Mouse (Mus musculus): ENCODE data around the gene 2900026A02Rik. TPM values are rescaled to one million over a fixed set of nuclear protein-coding genes. Genes with fewer than 3 reads are reported as not detected.

2900026A02Rik gene
- polyA plus RNA-seq, 1 experiment from 2014 or later = 4.3 TPM

- no peaks in the 10 kb centered on the region for H3K36me3 ChIP-seq (ENCODE audit: poor library complexity, severe bottlenecking)
- H3K27ac ChIP-seq = no peak overlapping the region
- no peaks in the 10 kb centered on the region for H3K27me3 ChIP-seq
- H3K9me3 ChIP-seq (replicated peaks) = no peaks in the 10 kb centered on the region
- H3K4me2 ChIP-seq = no peak overlapping the region
- peaks cover 50% of the 10 kb centered on the region for H3K4me1 ChIP-seq
- 79% methylated on average over 5 of the region's 5 CpGs for WGBS
- no peak overlapping the region for H3K9ac ChIP-seq
- no peak overlapping the region for H3K4me3 ChIP-seq
- no peak for ATAC-seq
These were observed 66.6 kb downstream of the 2900026A02Rik start for GRCm38 (mm10) chr5:113154441-113154840.

- Histone ChIP-seq H3K27me3 (no peaks in the 10 kb centered on the region), H3K9me3 (replicated peaks) (no peaks in the 10 kb centered on the region), H3K4me1 (peaks cover 54% of the 10 kb centered on the region), H3K4me2 (no peak overlapping the region), H3K27ac (peak overlapping the region; percentile 72), H3K9ac (peak overlapping the region; percentile 40; the same call in 1 of the 2 replicates), H3K4me3 (no peak overlapping the region), H3K36me3 (ENCODE audit: poor library complexity, severe bottlenecking) (no peaks in the 10 kb centered on the region)
- ATAC-seq = no peak
- 85% methylated on average over 5 of the region's 5 CpGs for WGBS
These were observed 67.6 kb downstream of the 2900026A02Rik start for GRCm38 (mm10) chr5:113153508-113153830.

- H3K27ac ChIP-seq = peak overlapping the region; percentile 72
- peaks cover 56% of the 10 kb centered on the region for H3K4me1 ChIP-seq
- 57% methylated on average over 22 of the region's 22 CpGs for WGBS
- H3K9me3 ChIP-seq (replicated peaks) = no peaks in the 10 kb centered on the region
- no peak overlapping the region for H3K4me3 ChIP-seq
- no peaks in the 10 kb centered on the region for H3K27me3 ChIP-seq
- ATAC-seq = 0 out of 2 replicates have a peak, but pooled peaks have one; percentile 39
- no peak overlapping the region for H3K4me2 ChIP-seq
- peak overlapping the region; percentile 40 for H3K9ac ChIP-seq
- no peaks in the 10 kb centered on the region for H3K36me3 ChIP-seq (ENCODE audit: poor library complexity, severe bottlenecking)
These were observed 68.2 kb downstream of the 2900026A02Rik start for GRCm38 (mm10) chr5:113152663-113153507.

GRCm38 (mm10) chr5:113151554-113152103 lies 69.4 kb downstream of the 2900026A02Rik start:
- no peaks in the 10 kb centered on the region for H3K9me3 ChIP-seq (replicated peaks)
- no peaks in the 10 kb centered on the region for H3K27me3 ChIP-seq
- no peak overlapping the region for H3K4me2 ChIP-seq
- 0 out of 2 replicates have a peak, but pooled peaks have one; percentile 29 for ATAC-seq
- no peak overlapping the region for H3K9ac ChIP-seq
- H3K4me3 ChIP-seq = no peak overlapping the region
- 27% methylated on average over 11 of the region's 11 CpGs for whole genome bisulfite sequencing
- H3K36me3 ChIP-seq (ENCODE audit: poor library complexity, severe bottlenecking) = no peaks in the 10 kb centered on the region
- peaks cover 56% of the 10 kb centered on the region for H3K4me1 ChIP-seq
- H3K27ac ChIP-seq = peak overlapping the region; percentile 73

- Histone ChIP-seq H3K9me3 (replicated peaks) (no peaks in the 10 kb centered on the region), H3K4me3 (no peak overlapping the region), H3K4me1 (peaks cover 56% of the 10 kb centered on the region), H3K4me2 (no peak overlapping the region), H3K36me3 (ENCODE audit: poor library complexity, severe bottlenecking) (no peaks in the 10 kb centered on the region), H3K27ac (peak overlapping the region; percentile 73), H3K9ac (no peak overlapping the region), H3K27me3 (no peaks in the 10 kb centered on the region)
- ATAC-seq = no peak
- WGBS = 73% methylated on average over 9 of the region's 9 CpGs
These were observed 70.0 kb downstream of the 2900026A02Rik start for GRCm38 (mm10) chr5:113150871-113151553.

DNA sequence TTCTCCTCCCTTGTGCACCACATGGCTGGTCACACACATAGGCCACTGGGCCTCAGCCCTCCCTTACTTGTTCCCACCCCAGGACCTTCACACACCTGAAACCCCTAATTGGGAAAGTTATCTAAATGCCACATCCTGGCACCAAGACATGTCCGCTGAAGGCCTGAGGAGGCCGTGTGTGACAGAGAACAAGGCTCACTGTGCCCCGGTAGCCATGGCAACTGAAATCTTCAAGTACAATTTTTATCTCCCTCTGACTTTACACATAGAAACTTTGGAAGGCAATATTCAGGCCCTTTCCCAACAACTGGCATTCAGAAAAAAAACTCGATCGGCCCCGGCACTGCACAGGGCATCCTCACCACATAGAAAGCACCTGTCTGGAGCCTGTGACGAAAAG lies 72.0 kb downstream of the 2900026A02Rik start:
- Histone ChIP-seq H3K9ac (0 out of 2 replicates have a peak overlapping the region, but pooled peaks have one; percentile 9), H3K9me3 (replicated peaks) (no peaks in the 10 kb centered on the region), H3K4me3 (no peak overlapping the region), H3K27ac (no peak overlapping the region), H3K36me3 (ENCODE audit: poor library complexity, severe bottlenecking) (no peaks in the 10 kb centered on the region), H3K4me2 (no peak overlapping the region), H3K4me1 (peaks cover 55% of the 10 kb centered on the region), H3K27me3 (no peaks in the 10 kb centered on the region)
- WGBS = 73% methylated on average over 7 of the region's 7 CpGs
- ATAC-seq = no peak

- no peak for ATAC-seq
- 81% methylated on average over 13 of the region's 13 CpGs for WGBS
- H3K4me3 ChIP-seq = no peak overlapping the region
- H3K9me3 ChIP-seq (replicated peaks) = no peaks in the 10 kb centered on the region
- no peak overlapping the region for H3K4me2 ChIP-seq
- no peak overlapping the region for H3K27ac ChIP-seq
- no peak overlapping the region for H3K9ac ChIP-seq
- H3K36me3 ChIP-seq (ENCODE audit: poor library complexity, severe bottlenecking) = no peaks in the 10 kb centered on the region
- H3K27me3 ChIP-seq = no peaks in the 10 kb centered on the region
- peaks cover 45% of the 10 kb centered on the region for H3K4me1 ChIP-seq
These were observed 73.0 kb downstream of the 2900026A02Rik start for GRCm38 (mm10) chr5:113147994-113148471.

GRCm38 (mm10) chr5:113146656-113147055 lies 74.4 kb downstream of the 2900026A02Rik start:
- H3K4me3 ChIP-seq = no peak overlapping the region
- no peaks in the 10 kb centered on the region for H3K9me3 ChIP-seq (replicated peaks)
- H3K36me3 ChIP-seq (ENCODE audit: poor library complexity, severe bottlenecking) = no peaks in the 10 kb centered on the region
- H3K27me3 ChIP-seq = no peaks in the 10 kb centered on the region
- H3K9ac ChIP-seq = no peak overlapping the region
- peaks cover 34% of the 10 kb centered on the region for H3K4me1 ChIP-seq
- H3K4me2 ChIP-seq = no peak overlapping the region
- ATAC-seq = no peak
- 70% methylated on average over 2 of the region's 2 CpGs for WGBS
- no peak overlapping the region for H3K27ac ChIP-seq

- Histone ChIP-seq H3K27ac (no peak overlapping the region), H3K4me2 (no peak overlapping the region), H3K9ac (no peak overlapping the region), H3K27me3 (no peaks in the 10 kb centered on the region), H3K9me3 (replicated peaks) (no peaks in the 10 kb centered on the region; the same call in 1 of the 2 replicates), H3K36me3 (ENCODE audit: poor library complexity, severe bottlenecking) (no peaks in the 10 kb centered on the region), H3K4me3 (no peak overlapping the region), H3K4me1 (peaks cover 22% of the 10 kb centered on the region)
- 54% methylated on average over 9 of the region's 9 CpGs for WGBS
- ATAC-seq = no peak
These were observed 75.9 kb downstream of the 2900026A02Rik start for GRCm38 (mm10) chr5:113145171-113145570.

GRCm38 (mm10) chr5:113142486-113142885 lies 78.5 kb downstream of the 2900026A02Rik start:
- H3K36me3 ChIP-seq (ENCODE audit: poor library complexity, severe bottlenecking) = no peaks in the 10 kb centered on the region
- H3K9me3 ChIP-seq (replicated peaks) = no peaks in the 10 kb centered on the region; the same call in 1 of the 2 replicates
- 77% methylated on average over 11 of the region's 11 CpGs for WGBS
- H3K4me2 ChIP-seq = no peak overlapping the region
- H3K9ac ChIP-seq = no peak overlapping the region
- peaks cover 27% of the 10 kb centered on the region for H3K4me1 ChIP-seq
- ATAC-seq = no peak; the same call in 1 of the 2 replicates
- H3K4me3 ChIP-seq = no peak overlapping the region
- H3K27ac ChIP-seq = no peak overlapping the region
- H3K27me3 ChIP-seq = peaks cover 6% of the 10 kb centered on the region; the same call in 1 of the 2 replicates

DNA sequence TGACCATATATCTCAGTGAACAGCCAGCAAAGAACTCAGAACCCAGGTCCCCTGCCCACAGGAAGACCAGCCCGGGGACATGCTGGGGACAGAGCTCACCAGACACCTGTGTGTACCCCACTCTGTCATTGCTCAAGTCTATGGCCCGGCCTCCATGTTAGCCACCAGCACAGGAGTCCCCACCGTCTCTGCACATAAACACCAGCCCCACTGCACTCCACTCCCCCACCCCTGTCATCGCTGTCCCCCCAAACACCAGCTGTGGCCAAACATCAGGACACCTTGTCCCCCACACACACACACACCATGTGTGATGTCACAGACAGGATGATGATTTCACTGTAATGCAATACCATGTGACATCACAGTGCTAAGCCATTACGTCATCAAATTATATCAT lies 79.0 kb downstream of the 2900026A02Rik start:
- no peaks in the 10 kb centered on the region; the same call in 1 of the 2 replicates for H3K9me3 ChIP-seq (replicated peaks)
- no peaks in the 10 kb centered on the region for H3K36me3 ChIP-seq (ENCODE audit: poor library complexity, severe bottlenecking)
- 96% methylated on average over 5 of the region's 5 CpGs for WGBS
- H3K27me3 ChIP-seq = peaks cover 10% of the 10 kb centered on the region
- no peak overlapping the region for H3K27ac ChIP-seq
- no peak overlapping the region for H3K4me2 ChIP-seq
- no peak for ATAC-seq
- peaks cover 32% of the 10 kb centered on the region for H3K4me1 ChIP-seq
- no peak overlapping the region for H3K4me3 ChIP-seq
- no peak overlapping the region for H3K9ac ChIP-seq

DNA sequence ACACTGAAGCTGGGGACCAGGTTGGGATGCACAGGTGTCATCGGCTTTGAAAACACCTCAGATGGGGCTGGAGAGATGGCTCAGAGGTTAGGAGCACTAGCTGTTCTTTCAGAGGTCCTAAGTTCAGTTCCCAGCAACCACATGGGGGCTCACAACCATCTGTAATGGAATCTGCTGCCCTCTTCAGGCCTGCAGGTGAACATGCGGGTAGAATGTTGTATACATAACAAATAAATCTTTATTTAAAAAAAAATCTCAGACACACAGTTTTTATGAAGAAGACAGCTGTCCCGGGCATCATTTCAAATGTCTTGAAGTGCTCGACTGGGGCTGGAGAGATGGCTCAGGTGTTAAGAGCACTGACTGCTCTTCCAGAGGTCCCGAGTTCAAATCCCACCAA lies 80.2 kb downstream of the 2900026A02Rik start:
- WGBS = 97% methylated on average over 5 of the region's 5 CpGs

More for the DNA sequence above, 80.2 kb downstream of the 2900026A02Rik start:
- H3K4me2 ChIP-seq = no peak overlapping the region
- H3K4me1 ChIP-seq = peaks cover 44% of the 10 kb centered on the region
- no peak overlapping the region for H3K4me3 ChIP-seq
- no peak overlapping the region for H3K27ac ChIP-seq
- peaks cover 11% of the 10 kb centered on the region for H3K27me3 ChIP-seq
- H3K36me3 ChIP-seq (ENCODE audit: poor library complexity, severe bottlenecking) = no peaks in the 10 kb centered on the region
- H3K9ac ChIP-seq = no peak overlapping the region
- ATAC-seq = no peak
- H3K9me3 ChIP-seq (replicated peaks) = no peaks in the 10 kb centered on the region; the same call in 1 of the 2 replicates

Data from forebrain, embryonic 13.5 days (tissue).